Mouse (Mus musculus) regulatory T cell (primary cell): ENCODE results near the gene Vangl1.

Experiments used
- in situ Hi-C: fragments of 300-600 bp; cut with MboI, MseI; formaldehyde crosslinking; loops from one replicate; pipeline ENCODE4 v1.15.1; 2025; ENCODE audit warnings: high pct_unique_total_duplicates

The Vangl1 gene

DNA sequence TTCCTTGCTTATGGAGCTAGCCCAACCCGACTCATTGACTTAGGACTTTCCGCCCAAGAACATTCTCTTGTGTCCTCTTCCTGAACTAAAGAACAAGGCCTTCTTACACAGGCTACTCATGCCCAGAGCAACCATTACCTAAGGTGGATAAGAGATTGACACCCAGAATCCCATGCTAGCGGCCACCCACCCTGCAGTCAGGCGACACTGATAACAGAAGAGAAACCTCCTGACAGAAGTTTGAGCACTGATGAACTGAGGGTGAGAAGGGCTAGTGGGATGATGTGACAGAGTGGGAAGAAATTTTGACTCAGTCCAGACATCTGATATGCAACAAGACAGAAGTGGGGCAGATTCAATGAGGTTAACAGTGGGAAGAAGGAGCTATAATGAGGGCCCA, 60.1 kb downstream of the Vangl1 start:
- in situ Hi-C loops, result no loop called here

DNA sequence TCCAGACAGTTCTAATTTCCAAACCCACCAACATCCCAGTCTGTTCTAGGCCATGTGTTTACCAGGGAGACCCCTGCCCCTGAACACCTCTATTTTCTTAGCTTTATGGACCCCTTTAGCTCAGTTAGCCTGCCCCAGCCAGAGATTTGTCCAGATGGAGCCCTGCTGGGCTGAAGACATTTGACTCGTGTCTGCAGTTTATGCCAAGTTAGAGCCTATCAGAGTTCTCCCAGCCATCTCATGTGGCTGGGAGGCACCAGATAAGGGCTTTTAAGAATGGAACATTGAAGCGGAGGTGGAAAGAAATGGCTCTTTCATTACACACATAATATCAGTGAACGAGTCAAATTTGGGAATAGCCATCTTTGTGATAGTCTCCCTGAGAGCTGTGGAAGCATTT, 61.0 kb downstream of the Vangl1 start:
- in situ Hi-C loops, result no loop called here

- in situ Hi-C loops, result no loop called here
These were observed 61.5 kb downstream of the Vangl1 start for GRCm38 (mm10) chr3:102142947-102143346.

DNA sequence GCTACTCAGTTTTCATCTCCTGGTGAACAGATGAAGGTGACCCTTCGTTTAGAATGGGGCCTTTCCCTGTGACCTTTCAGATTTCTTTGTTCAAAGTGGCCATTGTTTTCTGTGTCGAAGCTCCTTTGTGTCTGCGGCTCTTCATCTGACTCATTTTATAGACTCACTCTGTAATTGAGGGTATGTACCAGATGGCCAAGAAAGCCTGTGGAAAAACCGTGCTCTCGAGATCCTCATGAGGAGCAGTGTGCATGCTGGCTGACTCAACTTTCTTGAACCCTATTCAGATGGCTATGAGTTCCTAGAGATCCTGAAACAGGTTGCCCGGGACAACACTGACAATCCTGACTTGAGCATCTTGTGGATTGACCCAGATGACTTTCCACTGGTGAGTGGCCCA, 62.6 kb downstream of the Vangl1 start:
- in situ Hi-C loops, result no loop called here

DNA sequence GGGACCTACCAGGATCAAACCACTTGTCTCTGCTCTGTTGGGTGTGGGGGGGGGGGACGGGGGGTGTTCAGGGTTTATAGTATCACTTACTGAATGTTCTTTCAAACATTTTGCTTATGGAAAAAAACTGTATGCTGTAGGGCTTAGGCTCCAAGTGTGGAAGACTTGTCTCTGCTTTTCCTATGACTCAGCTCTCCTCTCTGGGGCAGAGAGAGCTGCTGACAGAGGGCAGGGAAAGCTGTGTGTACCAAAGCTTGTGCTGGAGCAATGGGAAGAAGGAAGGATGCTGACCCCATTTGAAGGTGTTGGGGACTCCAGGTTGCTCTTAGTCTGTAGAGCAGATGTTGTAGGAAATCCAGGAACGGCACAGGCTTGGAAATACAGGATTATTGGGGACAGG, 63.0 kb downstream of the Vangl1 start:
- in situ Hi-C loops, result no loop called here

DNA sequence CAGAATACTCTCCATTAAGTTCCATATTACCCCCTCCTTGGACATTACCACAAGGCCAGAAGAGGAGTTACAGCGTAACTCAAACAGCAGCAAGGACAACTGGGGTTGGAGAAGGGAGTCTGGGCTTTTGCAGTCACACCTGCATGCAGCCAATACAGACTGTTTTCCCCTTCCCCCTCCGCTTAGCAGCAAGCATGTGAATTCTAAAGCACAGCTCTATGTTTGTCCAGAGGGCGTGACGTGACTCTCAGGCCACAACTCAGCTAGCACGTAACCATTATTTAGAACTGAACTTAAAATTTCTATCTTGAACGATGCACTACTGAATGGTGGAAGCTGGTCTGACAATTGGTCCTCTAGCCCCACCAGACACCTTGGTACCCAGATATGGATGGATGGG, 63.9 kb downstream of the Vangl1 start:
- in situ Hi-C loops, result no loop called here

DNA sequence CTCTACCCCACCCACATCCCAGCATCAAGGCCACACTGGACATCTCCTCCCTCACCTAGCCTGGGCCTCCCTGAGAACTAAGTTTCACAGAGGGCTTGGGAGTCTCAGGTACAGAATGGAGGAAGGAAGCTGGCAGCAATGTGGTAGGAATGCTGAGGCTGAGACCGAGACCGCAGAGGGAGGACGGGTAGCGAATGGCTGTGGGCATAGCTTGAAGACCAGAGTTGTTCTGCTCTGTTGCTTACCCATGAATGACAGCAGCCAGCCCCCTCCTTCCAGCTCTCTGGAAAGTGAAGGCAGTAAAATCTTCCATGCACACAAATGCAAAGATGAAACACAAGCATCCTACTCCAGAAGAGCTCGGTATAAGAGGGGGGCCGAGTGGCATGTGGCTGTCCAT, 65.6 kb downstream of the Vangl1 start:
- in situ Hi-C loops, result no loop called here

- in situ Hi-C loops, result no loop called here
These were observed 67.3 kb downstream of the Vangl1 start for GRCm38 (mm10) chr3:102137158-102137557.

DNA sequence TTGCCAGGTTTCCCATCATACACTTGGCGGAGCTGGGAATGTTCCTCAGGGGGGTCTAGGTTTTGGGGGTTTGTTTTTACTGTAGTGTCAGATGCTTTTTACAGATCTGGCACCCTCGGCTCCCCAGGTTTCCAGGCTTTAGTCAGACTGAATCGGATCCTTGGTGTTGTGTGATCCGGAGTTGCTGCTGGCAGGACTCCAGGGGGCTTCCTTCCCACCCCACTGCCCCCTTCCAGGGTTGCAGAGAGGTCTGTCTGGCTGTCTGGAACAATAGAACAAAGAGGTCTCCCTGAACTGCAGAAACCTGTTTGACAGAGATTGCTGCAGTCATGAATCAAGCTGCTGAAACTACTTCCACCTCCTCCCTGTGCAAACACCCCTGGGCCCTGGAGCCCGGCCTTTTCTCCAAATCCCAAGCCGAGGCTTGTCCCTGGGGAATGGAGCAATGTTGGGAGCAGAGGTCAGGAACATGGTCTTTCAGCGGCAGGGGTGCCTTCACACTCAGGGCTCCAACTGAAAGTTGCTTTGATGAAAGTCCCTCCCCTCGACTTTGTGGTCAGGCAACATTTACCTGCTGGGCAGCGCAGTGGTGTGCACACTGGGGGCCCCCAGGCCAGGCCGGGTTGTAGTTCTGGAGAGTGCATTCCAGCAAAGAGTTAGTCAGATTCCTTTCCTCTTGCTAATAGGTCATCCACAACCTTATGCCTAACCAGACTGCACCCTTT, 68.9 kb downstream of the Vangl1 start:
- in situ Hi-C loops, result no loop called here

DNA sequence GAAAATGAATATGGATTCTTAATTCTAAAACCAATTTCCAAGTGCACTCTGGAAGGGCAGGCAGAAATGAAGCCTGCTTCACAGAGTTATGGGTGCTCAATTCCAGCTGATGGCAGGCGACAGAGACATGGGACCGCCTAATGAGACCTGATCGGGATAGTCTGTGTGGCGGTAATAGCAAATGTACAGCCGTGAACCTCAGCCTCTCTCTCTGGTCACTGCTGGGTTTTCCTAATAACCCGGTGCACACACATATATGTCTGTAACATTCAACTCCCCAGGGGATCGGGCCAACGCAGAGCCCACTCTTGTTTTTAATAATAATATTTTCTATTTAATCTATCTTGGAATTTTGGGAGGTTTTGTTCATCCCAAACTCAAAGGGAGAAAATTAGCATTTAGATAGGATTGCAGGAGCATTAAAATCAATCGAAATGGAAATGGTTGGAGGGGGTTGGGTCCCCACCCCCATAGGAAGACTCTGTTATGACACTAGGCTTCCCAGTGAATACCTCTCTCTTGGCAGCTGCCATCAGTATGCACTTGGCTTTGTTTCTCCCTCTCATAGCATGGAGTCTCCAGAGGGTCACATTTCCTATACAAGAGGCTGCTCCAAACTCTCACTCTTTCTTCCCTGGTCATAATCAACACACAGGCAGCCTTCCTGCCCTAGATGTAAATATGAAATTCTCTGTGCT, 72.7 kb downstream of the Vangl1 start:
- in situ Hi-C loops, result no loop called here

- in situ Hi-C loops, result no loop called here
These were observed 74.0 kb downstream of the Vangl1 start for GRCm38 (mm10) chr3:102130478-102130877.

- in situ Hi-C loops, result no loop called here
These were observed 76.3 kb downstream of the Vangl1 start for GRCm38 (mm10) chr3:102128242-102128641.

- in situ Hi-C loops, result no loop called here
These were observed 77.4 kb downstream of the Vangl1 start for GRCm38 (mm10) chr3:102127114-102127513.

DNA sequence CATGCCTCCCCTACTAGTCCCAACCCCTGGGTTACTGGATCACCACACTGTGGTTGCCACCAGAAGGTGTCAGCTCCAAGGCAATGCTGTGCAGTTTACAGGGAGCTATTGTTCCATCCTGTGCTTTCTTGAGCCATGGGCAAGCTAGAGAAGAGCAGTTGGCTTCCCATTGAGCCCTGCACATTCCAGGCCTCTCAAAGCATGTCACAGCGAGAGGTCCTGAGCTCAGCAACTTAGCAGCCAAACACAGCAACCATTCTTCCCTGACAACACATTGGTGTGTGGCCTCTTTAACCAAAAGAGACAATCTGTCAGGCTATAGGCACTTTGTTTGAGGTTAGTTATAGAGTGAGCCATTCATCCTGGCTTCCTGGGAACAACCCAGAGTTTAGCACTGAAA, 78.9 kb downstream of the Vangl1 start:
- in situ Hi-C loops, result no loop called here

DNA sequence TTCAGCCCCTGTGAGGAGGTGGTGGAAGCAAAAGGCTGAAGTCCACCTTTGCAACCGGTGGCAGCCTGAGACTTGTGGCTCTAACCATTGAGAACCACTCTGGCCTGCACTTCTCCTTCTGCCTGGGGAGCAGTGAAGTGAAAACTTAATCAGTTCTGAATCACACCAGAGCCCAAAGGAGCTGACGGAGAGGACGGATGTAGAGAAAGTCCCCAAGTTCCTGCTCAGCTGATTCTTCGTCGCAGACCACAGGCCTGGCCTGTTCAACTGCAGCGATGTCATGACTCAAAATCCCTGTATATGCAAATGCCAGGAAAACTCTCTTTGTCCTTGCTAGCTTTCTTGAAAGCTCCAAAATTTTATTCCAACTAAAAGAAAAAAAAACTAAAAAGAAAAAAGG, 80.8 kb downstream of the Vangl1 start:
- in situ Hi-C loops, result no loop called here

- in situ Hi-C loops, result no loop called here
These were observed 82.4 kb downstream of the Vangl1 start for GRCm38 (mm10) chr3:102122046-102122445.

DNA sequence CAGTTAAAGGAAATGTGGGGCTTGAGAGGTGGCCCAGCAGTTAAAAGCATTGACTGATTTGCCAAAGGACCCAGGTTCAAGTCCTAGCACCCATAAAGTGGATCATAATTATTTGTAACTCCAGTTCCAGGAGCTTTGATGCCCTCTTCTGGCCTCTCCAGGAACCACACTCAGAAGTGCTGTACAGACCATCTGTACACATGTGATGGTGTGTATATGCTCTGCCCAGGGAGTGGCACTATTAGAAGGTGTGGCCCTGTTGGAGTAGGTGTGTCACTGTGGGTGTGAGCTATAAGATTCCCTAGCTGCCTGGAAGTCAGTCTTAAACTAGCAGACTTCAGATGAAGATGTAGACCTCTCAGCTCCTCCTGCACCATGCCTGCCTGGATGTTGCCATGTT, 83.5 kb downstream of the Vangl1 start:
- in situ Hi-C loops, result no loop called here

DNA sequence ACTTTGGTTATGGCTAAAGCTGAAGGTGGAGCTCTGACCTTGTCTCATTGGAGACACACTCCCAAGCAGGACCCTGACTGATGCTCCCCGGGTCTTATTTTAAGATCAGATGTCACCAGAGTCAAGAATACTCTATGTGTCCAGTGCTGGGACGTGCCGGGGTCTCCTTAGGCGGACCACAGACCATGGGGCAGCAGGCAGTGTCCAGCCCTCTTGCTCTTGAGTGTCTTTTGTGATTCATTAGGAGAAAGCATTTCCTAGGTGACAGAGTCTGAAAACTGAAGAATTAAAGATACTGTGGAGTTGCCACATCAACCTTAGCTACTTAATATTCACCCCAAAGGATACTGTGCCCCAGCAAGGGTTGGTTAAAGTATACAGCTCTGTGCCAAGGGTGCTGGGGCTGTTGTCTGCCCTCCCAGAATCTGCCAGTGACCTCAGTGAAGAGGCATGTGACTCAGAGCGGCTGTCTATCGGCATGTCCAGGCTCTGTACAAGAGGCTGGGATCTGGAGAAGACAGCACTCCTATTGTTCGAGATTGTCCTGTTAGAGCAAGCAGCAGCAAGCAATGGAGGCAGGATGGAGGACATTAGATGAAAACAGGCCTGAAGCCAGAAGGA, 92.4 kb downstream of the Vangl1 start:
- in situ Hi-C loops, result no loop called here

DNA sequence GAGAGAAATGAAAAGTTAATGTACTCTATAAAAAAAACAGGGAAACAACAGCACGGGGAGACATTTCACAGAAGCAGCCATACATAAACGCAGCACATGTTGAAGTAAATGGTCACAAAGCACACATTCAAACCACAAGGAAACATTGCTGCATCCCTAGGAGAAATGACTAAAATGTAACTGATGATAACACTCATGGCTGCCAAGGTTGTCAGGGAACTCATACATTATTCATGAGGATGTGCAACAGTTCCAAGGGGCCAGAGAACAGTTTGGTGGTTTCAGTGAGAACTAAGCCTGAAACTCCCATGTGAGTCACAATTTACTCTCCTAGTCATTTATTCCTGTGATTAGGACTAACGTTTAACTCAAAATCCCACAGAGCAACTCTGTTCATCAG, 96.3 kb downstream of the Vangl1 start:
- in situ Hi-C loops, result no loop called here

- in situ Hi-C loops, result no loop called here
These were observed 100.5 kb downstream of the Vangl1 start for GRCm38 (mm10) chr3:102103811-102104565.
